Mouse (Mus musculus) lung, postnatal 0 days (tissue): ENCODE measurements at regions not wholly inside any gene's neighbourhood (a gene's known extent, or its start where the extent isn't known, plus 50 kb on each side); places are given as distances from the start of the nearest gene placed in this dataset.

Experiments used
- ATAC-seq: fragments of 200-750 bp; cut with Nextera tagmentation; 2 replicates; pipeline ENCODE4 v1.8.0; 2017; ENCODE audit warnings: moderate library complexity
- DNase-seq: peaks from one replicate; pipeline ENCODE4 v3.0.0-alpha.2; 2016; ENCODE audit warnings: low spot score
- H3K27ac ChIP-seq: fragments of 300-500 bp; sonication (generic); 2 replicates; pipeline ENCODE4 v1.5.1; 2014; ENCODE audit warnings: antibody characterized with exemption, mild to moderate bottlenecking, low read length, mixed read lengths
- H3K27me3 ChIP-seq: fragments of 300-500 bp; sonication (generic); replicated peaks from 2 replicates; pipeline ENCODE4 v1.6.1; 2014; ENCODE audit warnings: low read length, mixed read lengths; ENCODE audit not compliant: insufficient read depth
- H3K36me3 ChIP-seq: fragments of 300-500 bp; sonication (generic); 2 replicates; pipeline ENCODE4 v1.6.1; 2014; ENCODE audit warnings: low read length, mixed read lengths; ENCODE audit not compliant: insufficient read depth
- H3K4me1 ChIP-seq: fragments of 300-500 bp; sonication (generic); 2 replicates; pipeline ENCODE4 v1.6.1; 2014; ENCODE audit warnings: antibody characterized with exemption, low read depth, low read length, mixed read lengths; ENCODE audit not compliant: insufficient read depth
- H3K4me2 ChIP-seq: fragments of 300-500 bp; sonication (generic); replicated peaks from 2 replicates; pipeline ENCODE4 v1.6.1; 2014; ENCODE audit warnings: low read depth, mild to moderate bottlenecking, low read length, moderate library complexity, mixed read lengths
- H3K4me3 ChIP-seq: fragments of 300-500 bp; sonication (generic); 2 replicates; pipeline ENCODE4 v1.5.1; 2014; ENCODE audit warnings: low read depth, low read length
- H3K9ac ChIP-seq: fragments of 300-500 bp; sonication (generic); replicated peaks from 2 replicates; pipeline ENCODE4 v1.6.1; 2014; ENCODE audit warnings: low read depth, mild to moderate bottlenecking
- H3K9me3 ChIP-seq: fragments of 300-500 bp; sonication (generic); 2 replicates; pipeline ENCODE4 v1.6.1; 2016; ENCODE audit warnings: low read length, mixed read lengths
- CTCF ChIP-seq: IDR thresholded peaks from 2 replicates; pipeline ENCODE4 v1.5.1; 2016; ENCODE audit warnings: antibody characterized with exemption, mild to moderate bottlenecking
- EP300 ChIP-seq: IDR thresholded peaks from 2 replicates; pipeline ENCODE4 v1.6.1; 2016; ENCODE audit warnings: antibody characterized with exemption, mild to moderate bottlenecking, control low read depth
- WGBS: fragments of 180-500 bp; shearing (Covaris S2); extraction: QIAGEN DNeasy Blood & Tissue Kit; methylation state at CpG from one replicate; pipeline ENCODE4 v1.1.7; 2014; 5-methylcytosine and 5-hydroxymethylcytosine counted together

DNA sequence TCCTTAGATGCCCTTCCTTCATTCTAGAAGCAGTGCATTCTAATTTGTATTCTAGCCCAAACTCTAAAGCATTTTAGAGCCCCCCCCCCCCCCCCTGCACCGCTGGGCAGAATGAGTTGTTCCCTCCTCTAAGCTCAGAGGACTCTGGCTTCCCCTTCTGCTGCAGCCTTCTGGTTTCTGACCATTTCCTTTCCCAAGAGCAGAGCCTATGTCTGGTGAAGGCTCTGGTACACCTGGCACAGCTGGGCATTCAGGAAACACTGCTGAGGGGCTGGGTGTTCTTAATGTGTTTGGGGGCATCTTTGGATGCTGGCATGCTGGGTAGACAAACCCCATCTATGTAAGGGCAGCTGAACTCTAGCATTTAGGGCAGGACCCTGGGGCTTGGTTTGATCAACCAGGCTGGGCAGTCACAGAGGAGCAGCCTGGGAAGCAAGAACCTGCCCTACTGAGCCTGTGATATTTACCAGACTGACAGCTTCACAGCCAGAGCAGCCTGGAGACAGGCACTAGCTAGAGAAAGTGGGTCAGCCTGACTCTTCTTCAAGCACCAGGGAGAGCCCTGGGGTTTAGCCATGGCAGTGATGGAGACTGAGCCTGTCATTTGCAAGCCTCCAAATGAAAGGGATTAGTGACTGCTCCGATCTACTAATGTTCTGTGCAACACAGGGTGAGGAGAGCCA is 469.7 kb downstream of the Rps24 start:
- 65% methylated on average over 2 of the region's 2 CpGs for WGBS
- ATAC-seq (no peak), DNase-seq (no peak)
- Histone ChIP-seq H3K4me3 (no peak overlapping the region), H3K36me3 (no peaks in the 10 kb centered on the region), H3K27ac (no peak overlapping the region), H3K9me3 (no peaks in the 10 kb centered on the region), H3K4me1 (no peaks in the 10 kb centered on the region), H3K4me2 (no peak overlapping the region), H3K27me3 (no peaks in the 10 kb centered on the region), H3K9ac (no peak overlapping the region)
- no peak for TF ChIP-seq EP300
- TF ChIP-seq CTCF = no peak

DNA sequence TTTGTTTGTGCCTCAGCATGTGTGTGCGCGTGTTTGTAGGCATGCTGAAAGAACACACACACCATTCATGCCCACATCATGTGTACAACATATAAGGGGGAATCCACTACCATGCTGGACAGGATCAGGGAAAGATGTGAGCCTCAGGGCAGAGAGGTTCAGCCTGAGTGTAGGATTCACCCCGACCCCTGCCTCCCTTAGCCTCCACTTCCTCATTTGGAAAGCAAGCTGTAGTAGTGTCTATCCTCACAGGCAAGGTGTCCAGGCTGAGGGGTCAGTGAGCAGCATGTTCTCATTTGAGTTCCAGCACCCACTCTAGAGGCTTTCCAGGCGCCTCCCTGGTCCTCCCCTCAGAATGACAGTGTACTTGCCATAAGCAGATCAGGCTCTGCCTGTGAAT is 470.5 kb downstream of the Rps24 start:
- no peaks in the 10 kb centered on the region for H3K4me1 ChIP-seq
- H3K4me3 ChIP-seq = no peak overlapping the region
- H3K36me3 ChIP-seq = no peaks in the 10 kb centered on the region
- DNase-seq = no peak
- no peak overlapping the region for H3K9ac ChIP-seq
- ATAC-seq = no peak
- 78% methylated on average over 4 of the region's 4 CpGs for WGBS
- H3K27ac ChIP-seq = no peak overlapping the region
- H3K27me3 ChIP-seq = no peaks in the 10 kb centered on the region
- TF ChIP-seq EP300 = no peak
- no peak for TF ChIP-seq CTCF
- no peaks in the 10 kb centered on the region for H3K9me3 ChIP-seq
- no peak overlapping the region for H3K4me2 ChIP-seq

DNA sequence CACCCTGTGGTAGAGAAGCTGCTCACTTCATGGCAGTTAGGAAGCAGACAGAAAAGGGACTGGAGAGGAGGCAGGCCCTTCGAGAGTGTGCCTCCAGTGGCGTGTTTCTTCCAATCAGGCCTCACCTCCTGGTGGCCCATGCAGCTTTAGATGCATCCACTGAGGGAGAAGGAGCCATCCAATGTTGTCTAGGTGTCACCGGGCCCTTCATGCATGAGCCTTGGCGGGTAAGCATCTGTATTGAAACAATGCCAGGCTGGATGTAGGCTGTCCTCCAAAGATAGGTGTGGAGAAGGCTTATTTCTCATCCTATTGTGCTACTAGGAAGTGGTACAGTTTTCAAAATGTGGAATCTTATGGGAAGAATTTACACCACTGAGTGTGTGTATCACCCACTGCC is 471.9 kb downstream of the Rps24 start:
- WGBS = 81% methylated on average over 4 of the region's 4 CpGs
- H3K9ac ChIP-seq = no peak overlapping the region
- H3K4me3 ChIP-seq = no peak overlapping the region
- DNase-seq (no peak), ATAC-seq (no peak)
- H3K27ac ChIP-seq = no peak overlapping the region
- TF ChIP-seq EP300 (no peak), CTCF (no peak)
- H3K9me3 ChIP-seq = no peaks in the 10 kb centered on the region
- H3K4me1 ChIP-seq = no peaks in the 10 kb centered on the region
- H3K27me3 ChIP-seq = no peaks in the 10 kb centered on the region
- no peaks in the 10 kb centered on the region for H3K36me3 ChIP-seq
- no peak overlapping the region for H3K4me2 ChIP-seq

DNA sequence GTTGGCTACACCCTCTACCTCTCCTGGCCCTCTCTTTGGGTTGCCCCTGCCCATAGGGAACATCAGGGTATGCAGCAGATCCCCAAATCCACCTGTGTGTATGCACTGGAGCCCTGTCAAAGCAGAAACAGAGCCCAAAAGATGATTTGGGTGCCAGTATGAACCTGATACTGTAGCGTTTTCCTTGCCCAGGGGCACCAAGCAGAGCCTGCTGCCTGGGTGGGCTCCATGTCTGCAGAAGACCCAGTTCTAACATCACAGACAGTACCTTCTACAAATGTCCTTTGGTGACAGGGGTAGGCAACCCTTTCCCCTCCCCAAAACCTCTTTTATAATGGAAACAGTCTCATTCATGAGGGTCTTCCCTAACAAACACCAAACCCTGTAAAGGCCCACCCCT is 472.5 kb downstream of the Rps24 start:
- H3K4me2 ChIP-seq = no peak overlapping the region
- H3K27ac ChIP-seq = no peak overlapping the region
- H3K9ac ChIP-seq = no peak overlapping the region
- no peaks in the 10 kb centered on the region for H3K27me3 ChIP-seq
- no peak overlapping the region for H3K4me3 ChIP-seq
- H3K4me1 ChIP-seq = no peaks in the 10 kb centered on the region
- no peaks in the 10 kb centered on the region for H3K9me3 ChIP-seq
- DNase-seq = no peak
- no peak for TF ChIP-seq EP300
- WGBS = 78% methylated on average over 1 of the region's 1 CpGs
- no peaks in the 10 kb centered on the region for H3K36me3 ChIP-seq
- no peak for ATAC-seq

DNA sequence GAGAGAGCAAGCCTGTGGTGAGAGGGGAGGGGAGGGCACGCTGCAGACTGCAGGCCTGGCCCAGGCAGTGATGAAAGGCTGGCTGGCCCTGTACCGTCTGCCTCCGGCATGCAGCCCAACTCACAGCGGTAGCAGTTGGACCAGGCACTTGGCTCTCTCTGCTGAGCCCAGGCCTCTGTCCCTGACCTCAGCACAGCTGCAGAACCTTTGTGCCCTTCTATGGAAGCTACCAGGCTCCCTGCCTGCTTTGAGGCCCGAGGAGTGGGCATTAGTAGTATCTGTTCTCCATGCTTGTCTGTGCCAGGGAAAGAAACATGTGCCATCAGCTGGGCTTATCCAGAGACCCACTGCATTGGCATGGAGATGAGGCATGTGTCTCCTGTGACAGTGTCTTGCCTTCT is 473.2 kb downstream of the Rps24 start:
- 37% methylated on average over 4 of the region's 5 CpGs for WGBS
- H3K4me2 ChIP-seq = no peak overlapping the region
- no peaks in the 10 kb centered on the region for H3K9me3 ChIP-seq
- H3K27ac ChIP-seq = no peak overlapping the region
- TF ChIP-seq CTCF = no peak
- no peak for TF ChIP-seq EP300
- H3K36me3 ChIP-seq = no peaks in the 10 kb centered on the region
- DNase-seq = no peak
- no peaks in the 10 kb centered on the region for H3K27me3 ChIP-seq
- no peaks in the 10 kb centered on the region for H3K4me1 ChIP-seq
- ATAC-seq = no peak
- H3K9ac ChIP-seq = no peak overlapping the region
- no peak overlapping the region for H3K4me3 ChIP-seq

DNA sequence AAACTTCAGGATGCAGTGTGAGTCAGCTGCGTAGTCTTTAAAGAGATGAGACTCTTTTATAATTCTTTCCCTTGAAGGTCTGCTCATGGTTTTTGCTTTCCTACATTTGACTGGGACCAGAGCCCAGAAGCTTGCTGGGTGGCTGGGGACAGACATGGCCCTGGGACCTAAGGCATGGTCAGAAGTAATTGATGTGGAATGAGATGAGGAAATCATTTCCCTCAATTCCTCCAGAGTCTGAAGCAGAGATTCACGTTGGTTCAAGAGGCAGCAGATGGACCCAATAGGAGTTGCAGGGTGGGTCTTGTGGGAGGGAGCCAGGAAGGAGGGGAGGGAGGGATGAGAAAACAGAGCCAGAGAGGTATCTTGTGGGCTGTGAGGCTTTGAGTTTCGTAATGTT is 473.9 kb downstream of the Rps24 start:
- Histone ChIP-seq H3K4me2 (no peak overlapping the region), H3K36me3 (no peaks in the 10 kb centered on the region), H3K4me1 (no peaks in the 10 kb centered on the region), H3K27me3 (no peaks in the 10 kb centered on the region), H3K9me3 (no peaks in the 10 kb centered on the region), H3K9ac (no peak overlapping the region), H3K4me3 (no peak overlapping the region), H3K27ac (no peak overlapping the region)
- peak; percentile 26 for ATAC-seq
- 56% methylated on average over 3 of the region's 3 CpGs for WGBS
- DNase-seq = no peak
- TF ChIP-seq CTCF = no peak
- TF ChIP-seq EP300 = no peak

DNA sequence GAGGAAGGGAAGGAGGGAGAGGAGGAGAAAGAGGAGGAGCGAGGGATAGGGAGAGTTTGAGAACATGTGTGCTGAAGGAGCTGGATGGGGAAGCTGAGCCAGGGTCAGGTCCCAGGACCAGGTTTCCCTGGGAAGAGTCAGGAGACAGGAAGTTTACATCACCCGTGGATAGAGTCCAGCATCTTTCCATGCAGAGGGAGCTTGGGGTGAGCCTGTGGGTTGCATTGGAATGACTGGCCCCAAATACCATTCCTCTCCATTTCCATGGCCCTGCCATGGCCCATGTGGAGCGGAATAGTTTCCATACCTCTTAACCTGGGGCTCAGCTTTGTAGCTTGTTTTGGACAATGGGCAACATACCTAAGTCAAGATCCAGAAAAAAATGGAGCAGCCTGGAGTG is 474.8 kb downstream of the Rps24 start:
- ATAC-seq (no peak), DNase-seq (no peak)
- H3K36me3 ChIP-seq = no peaks in the 10 kb centered on the region
- no peak overlapping the region for H3K4me2 ChIP-seq
- H3K9ac ChIP-seq = no peak overlapping the region
- H3K4me3 ChIP-seq = no peak overlapping the region
- TF ChIP-seq CTCF (no peak), EP300 (no peak)
- H3K27ac ChIP-seq = no peak overlapping the region
- H3K4me1 ChIP-seq = no peaks in the 10 kb centered on the region
- 72% methylated on average over 3 of the region's 3 CpGs for WGBS
- no peaks in the 10 kb centered on the region for H3K27me3 ChIP-seq
- H3K9me3 ChIP-seq = no peaks in the 10 kb centered on the region
